Mouse (Mus musculus) cerebellum, adult 2 months (tissue): ENCODE results near the gene Osgep.

Experiments
- CTCF ChIP-seq: fragments of 200-500 bp; IDR thresholded peaks from 2 replicates; pipeline ENCODE4 v1.5.1; 2011; ENCODE audit warnings: low read depth, mild to moderate bottlenecking, control low read depth, low read length, moderate library complexity, borderline replicate concordance; ENCODE audit not compliant: insufficient read depth
- POLR2A ChIP-seq: fragments of 200-500 bp; IDR thresholded peaks from 2 replicates; pipeline ENCODE4 v1.6.1; 2011; ENCODE audit warnings: low read length, control low read depth, borderline replicate concordance; ENCODE audit not compliant: insufficient read depth

GRCm38 (mm10) chr14:50875591-50876230 lies 49.0 kb downstream of the Osgep start:
- TF ChIP-seq POLR2A (no peak), CTCF (no peak)
